In genomic region chr3:155329701-155330100, GRCm38 (mm10) we compare ENCODE assay signal across 17 mouse cellular contexts.
A peak's percentile ranks its signal among the peaks of the same experiment; 100 is the strongest.
DNase-seq lines count a peak whose midpoint lies in the region; ATAC-seq lines count a peak whose summit lies in the region.
"Had no signal": no experiment of that assay in that cellular context is flagged by ENCODE, and none has a peak within 500 bp of the region (broad histone marks: within the 10 kb centered on the region; RNA-seq: fewer than 3 reads in every experiment).

No protein-coding gene starts in this region.

- H3K9ac ChIP-seq in hindbrain, embryonic 14.5 days = no peak overlapping the region
- no peak overlapping the region for H3K9ac ChIP-seq in midbrain, embryonic 14.5 days (replicated peaks; ENCODE audit: low read length)
- H3K9ac ChIP-seq in midbrain, embryonic 15.5 days = no peak overlapping the region
- H3K9ac ChIP-seq: liver, embryonic 12.5 days; lung, embryonic 15.5 days; neural tube, embryonic 13.5 days; stomach, embryonic 15.5 days had no signal

- DNase-seq in hindbrain, embryonic 14.5 days (ENCODE audit: low spot score) = peak; percentile 25
- no peak for DNase-seq in hindbrain, embryonic 10.5 days (ENCODE audit: low spot score)
- peak; percentile 14 for DNase-seq in midbrain, embryonic 14.5 days
- peak; percentile 20 to 23 for DNase-seq in cerebellum, postnatal 25 days
- no peak for DNase-seq in forebrain, embryonic 10.5 days (ENCODE audit: extremely low spot score, low spot score)
- DNase-seq: gastrocnemius, postnatal 14 days; heart, postnatal 10 days; kidney, adult 8-10 months; kidney, postnatal 36 days; layer of hippocampus, adult 9-11 months had no signal

- no peaks in the 10 kb centered on the region for H3K27me3 ChIP-seq in hindbrain, embryonic 14.5 days (ENCODE audit: control insufficient read depth, insufficient read depth, low read length)
- no peaks in the 10 kb centered on the region for H3K27me3 ChIP-seq in hindbrain, embryonic 10.5 days (ENCODE audit: insufficient read depth, poor library complexity, severe bottlenecking)
- no peaks in the 10 kb centered on the region for H3K27me3 ChIP-seq in midbrain, embryonic 14.5 days (ENCODE audit: control insufficient read depth, insufficient read depth, low read length)
- H3K27me3 ChIP-seq in midbrain, embryonic 15.5 days (replicated peaks) = no peaks in the 10 kb centered on the region
- H3K27me3 ChIP-seq in forebrain, embryonic 10.5 days (ENCODE audit: poor library complexity, severe bottlenecking) = no peaks in the 10 kb centered on the region
- H3K27me3 ChIP-seq: liver, embryonic 12.5 days; lung, embryonic 15.5 days; neural tube, embryonic 13.5 days; stomach, embryonic 15.5 days had no signal

- no peak overlapping the region for H3K4me2 ChIP-seq in hindbrain, embryonic 14.5 days (replicated peaks)
- no peak overlapping the region for H3K4me2 ChIP-seq in midbrain, embryonic 14.5 days (ENCODE audit: low read length)
- no peak overlapping the region for H3K4me2 ChIP-seq in midbrain, embryonic 15.5 days
- H3K4me2 ChIP-seq: liver, embryonic 12.5 days; lung, embryonic 15.5 days; neural tube, embryonic 13.5 days; stomach, embryonic 15.5 days had no signal

- H3K27ac ChIP-seq in hindbrain, embryonic 14.5 days = no peak overlapping the region
- no peak overlapping the region for H3K27ac ChIP-seq in hindbrain, embryonic 10.5 days
- no peak overlapping the region for H3K27ac ChIP-seq in midbrain, embryonic 14.5 days (replicated peaks; ENCODE audit: low read depth, low read length)
- H3K27ac ChIP-seq in midbrain, embryonic 15.5 days = no peak overlapping the region
- no peak overlapping the region for H3K27ac ChIP-seq in forebrain, embryonic 10.5 days
- H3K27ac ChIP-seq: liver, embryonic 12.5 days; lung, embryonic 15.5 days; neural tube, embryonic 13.5 days; stomach, embryonic 15.5 days had no signal

- H3K4me3 ChIP-seq in hindbrain, embryonic 14.5 days (replicated peaks; ENCODE audit: low read length) = no peak overlapping the region
- H3K4me3 ChIP-seq in hindbrain, embryonic 10.5 days = no peak overlapping the region
- no peak overlapping the region for H3K4me3 ChIP-seq in midbrain, embryonic 14.5 days (replicated peaks; ENCODE audit: low read depth, low read length)
- no peak overlapping the region for H3K4me3 ChIP-seq in midbrain, embryonic 15.5 days
- H3K4me3 ChIP-seq in forebrain, embryonic 10.5 days = no peak overlapping the region
- H3K4me3 ChIP-seq: liver, embryonic 12.5 days; lung, embryonic 15.5 days; neural tube, embryonic 13.5 days; stomach, embryonic 15.5 days had no signal

- no peaks in the 10 kb centered on the region for H3K4me1 ChIP-seq in hindbrain, embryonic 14.5 days (replicated peaks; ENCODE audit: control insufficient read depth, insufficient read depth, low read length)
- H3K4me1 ChIP-seq in hindbrain, embryonic 10.5 days (replicated peaks) = no peaks in the 10 kb centered on the region
- no peaks in the 10 kb centered on the region for H3K4me1 ChIP-seq in midbrain, embryonic 14.5 days (ENCODE audit: control insufficient read depth, insufficient read depth, low read length)
- no peaks in the 10 kb centered on the region for H3K4me1 ChIP-seq in midbrain, embryonic 15.5 days
- H3K4me1 ChIP-seq in forebrain, embryonic 10.5 days = no peaks in the 10 kb centered on the region
- H3K4me1 ChIP-seq: liver, embryonic 12.5 days; lung, embryonic 15.5 days; neural tube, embryonic 13.5 days; stomach, embryonic 15.5 days had no signal

- H3K9me3 ChIP-seq in hindbrain, embryonic 14.5 days (ENCODE audit: control insufficient read depth, low read length) = no peaks in the 10 kb centered on the region
- no peaks in the 10 kb centered on the region for H3K9me3 ChIP-seq in hindbrain, embryonic 10.5 days
- H3K9me3 ChIP-seq in midbrain, embryonic 14.5 days (ENCODE audit: control insufficient read depth, low read length) = no peaks in the 10 kb centered on the region
- H3K9me3 ChIP-seq in midbrain, embryonic 15.5 days = no peaks in the 10 kb centered on the region
- no peaks in the 10 kb centered on the region for H3K9me3 ChIP-seq in forebrain, embryonic 10.5 days
- H3K9me3 ChIP-seq: lung, embryonic 15.5 days; neural tube, embryonic 13.5 days; stomach, embryonic 15.5 days had no signal

- no peak for ATAC-seq in hindbrain, embryonic 14.5 days (ENCODE audit: low FRiP score)
- no peak for ATAC-seq in midbrain, embryonic 14.5 days (ENCODE audit: low FRiP score, low TSS enrichment)
- ATAC-seq in midbrain, embryonic 15.5 days (replicated peaks) = no peak
- no peak for ATAC-seq in monocyte, adult 5-6 weeks (replicated peaks; ENCODE audit: insufficient number of reproducible peaks, low FRiP score, low TSS enrichment, poor library complexity, severe bottlenecking)
- ATAC-seq: inflammation-experienced regulatory T-cells, adult 6 months; liver, embryonic 12.5 days had no signal

- H3K36me3 ChIP-seq in hindbrain, embryonic 14.5 days (replicated peaks; ENCODE audit: control insufficient read depth, insufficient read depth) = no peaks in the 10 kb centered on the region
- H3K36me3 ChIP-seq in hindbrain, embryonic 10.5 days = no peaks in the 10 kb centered on the region
- H3K36me3 ChIP-seq in midbrain, embryonic 14.5 days (ENCODE audit: control insufficient read depth, insufficient read depth, low read length) = no peaks in the 10 kb centered on the region
- no peaks in the 10 kb centered on the region for H3K36me3 ChIP-seq in midbrain, embryonic 15.5 days (replicated peaks)
- no peaks in the 10 kb centered on the region for H3K36me3 ChIP-seq in forebrain, embryonic 10.5 days (replicated peaks)
- H3K36me3 ChIP-seq: liver, embryonic 12.5 days; lung, embryonic 15.5 days; neural tube, embryonic 13.5 days; stomach, embryonic 15.5 days had no signal

- 68% methylated on average over 2 of the region's 2 CpGs for WGBS in hindbrain, embryonic 14.5 days
- WGBS in hindbrain, embryonic 10.5 days = 73% methylated on average over 2 of the region's 2 CpGs
- 72% methylated on average over 2 of the region's 2 CpGs for WGBS in midbrain, embryonic 14.5 days
- WGBS in midbrain, embryonic 15.5 days = 66% methylated on average over 2 of the region's 2 CpGs
- 80% methylated on average over 2 of the region's 2 CpGs for WGBS in forebrain, embryonic 10.5 days

Comparison
In these comparisons a context has a peak if more than half of its experiments do, and no peak if none do; other contexts are left out.
1. DNase-seq: peak in hindbrain, embryonic 14.5 days (single experiment), midbrain, embryonic 14.5 days (single experiment) and cerebellum, postnatal 25 days (2 of 2); none in hindbrain, embryonic 10.5 days (single experiment) and forebrain, embryonic 10.5 days (single experiment).